Mouse (Mus musculus): ENCODE measurements around the gene Scg5. TPM values are rescaled to one million over a fixed set of nuclear protein-coding genes. Genes with fewer than 3 reads are reported as not detected.

The Scg5 gene
- polyA plus RNA-seq, 2 experiments, result 0.84 to 1.5 TPM

- no peak for TF ChIP-seq POLR2A (IDR thresholded peaks at IDR 0.05; ENCODE audit: borderline replicate concordance, extremely low read depth, insufficient read depth, insufficient read length)
- H3K4me2 ChIP-seq (replicated peaks; ENCODE audit: low read depth, low read length, severe bottlenecking), result no peak overlapping the region
- no peaks in the 10 kb centered on the region for H3K9me3 ChIP-seq (ENCODE audit: control insufficient read depth, low read length)
- no peak overlapping the region for H3K27ac ChIP-seq (replicated peaks; ENCODE audit: low read depth, low read length)
- no peaks in the 10 kb centered on the region for H3K36me3 ChIP-seq (ENCODE audit: control insufficient read depth, insufficient read depth, low read length)
- no peaks in the 10 kb centered on the region for H3K4me1 ChIP-seq (ENCODE audit: control insufficient read depth, insufficient read depth, low read length)
- H3K9ac ChIP-seq (ENCODE audit: low read depth, low read length, severe bottlenecking), result no peak overlapping the region
- ATAC-seq (ENCODE audit: low FRiP score, low read depth) (no peak), DNase-seq (ENCODE audit: low spot score) (no peak)
- H3K4me3 ChIP-seq (replicated peaks; ENCODE audit: low read length), result no peak overlapping the region
- H3K27me3 ChIP-seq (ENCODE audit: control insufficient read depth, insufficient read depth, low read length), result no peaks in the 10 kb centered on the region
- WGBS, result 19% methylated on average over 1 of the region's 1 CpGs
Observed at GRCm38 (mm10) chr2:113803753-113804152, 25.2 kb downstream of the Scg5 start.

- Histone ChIP-seq H3K27me3 (ENCODE audit: control insufficient read depth, insufficient read depth, low read length) (no peaks in the 10 kb centered on the region), H3K36me3 (ENCODE audit: control insufficient read depth, insufficient read depth, low read length) (no peaks in the 10 kb centered on the region), H3K9me3 (ENCODE audit: control insufficient read depth, low read length) (no peaks in the 10 kb centered on the region), H3K4me3 (replicated peaks; ENCODE audit: low read length) (no peak overlapping the region), H3K9ac (ENCODE audit: low read depth, low read length, severe bottlenecking) (no peak overlapping the region), H3K27ac (replicated peaks; ENCODE audit: low read depth, low read length) (no peak overlapping the region), H3K4me1 (ENCODE audit: control insufficient read depth, insufficient read depth, low read length) (no peaks in the 10 kb centered on the region), H3K4me2 (replicated peaks; ENCODE audit: low read depth, low read length, severe bottlenecking) (no peak overlapping the region)
- no peak for TF ChIP-seq POLR2A (IDR thresholded peaks at IDR 0.05; ENCODE audit: borderline replicate concordance, extremely low read depth, insufficient read depth, insufficient read length)
- WGBS, result 37% methylated on average over 5 of the region's 5 CpGs
- ATAC-seq (ENCODE audit: low FRiP score, low read depth) (no peak), DNase-seq (ENCODE audit: low spot score) (no peak)
Observed at GRCm38 (mm10) chr2:113800846-113801245, 28.1 kb downstream of the Scg5 start.

GRCm38 (mm10) chr2:113798605-113799004, 30.3 kb downstream of the Scg5 start:
- H3K9ac ChIP-seq (ENCODE audit: low read depth, low read length, severe bottlenecking), result no peak overlapping the region
- no peaks in the 10 kb centered on the region for H3K9me3 ChIP-seq (ENCODE audit: control insufficient read depth, low read length)
- ATAC-seq (ENCODE audit: low FRiP score, low read depth) (no peak), DNase-seq (ENCODE audit: low spot score) (no peak)
- H3K4me1 ChIP-seq (ENCODE audit: control insufficient read depth, insufficient read depth, low read length), result no peaks in the 10 kb centered on the region
- H3K4me3 ChIP-seq (replicated peaks; ENCODE audit: low read length), result no peak overlapping the region
- WGBS, result 47% methylated on average over 13 of the region's 13 CpGs
- TF ChIP-seq POLR2A (IDR thresholded peaks at IDR 0.05; ENCODE audit: borderline replicate concordance, extremely low read depth, insufficient read depth, insufficient read length), result no peak
- H3K27ac ChIP-seq (replicated peaks; ENCODE audit: low read depth, low read length), result no peak overlapping the region
- H3K36me3 ChIP-seq (ENCODE audit: control insufficient read depth, insufficient read depth, low read length), result no peaks in the 10 kb centered on the region
- no peaks in the 10 kb centered on the region for H3K27me3 ChIP-seq (ENCODE audit: control insufficient read depth, insufficient read depth, low read length)
- no peak overlapping the region for H3K4me2 ChIP-seq (replicated peaks; ENCODE audit: low read depth, low read length, severe bottlenecking)

- Histone ChIP-seq H3K36me3 (ENCODE audit: control insufficient read depth, insufficient read depth, low read length) (no peaks in the 10 kb centered on the region), H3K27me3 (ENCODE audit: control insufficient read depth, insufficient read depth, low read length) (no peaks in the 10 kb centered on the region), H3K4me1 (ENCODE audit: control insufficient read depth, insufficient read depth, low read length) (no peaks in the 10 kb centered on the region), H3K9me3 (ENCODE audit: control insufficient read depth, low read length) (no peaks in the 10 kb centered on the region), H3K27ac (replicated peaks; ENCODE audit: low read depth, low read length) (no peak overlapping the region), H3K4me2 (replicated peaks; ENCODE audit: low read depth, low read length, severe bottlenecking) (no peak overlapping the region), H3K9ac (ENCODE audit: low read depth, low read length, severe bottlenecking) (no peak overlapping the region; the same call in 1 of the 2 replicates), H3K4me3 (replicated peaks; ENCODE audit: low read length) (no peak overlapping the region)
- ATAC-seq (ENCODE audit: low FRiP score, low read depth) (no peak), DNase-seq (ENCODE audit: low spot score) (no peak)
- WGBS, result 43% methylated on average over 4 of the region's 4 CpGs
- no peak for TF ChIP-seq POLR2A (IDR thresholded peaks at IDR 0.05; ENCODE audit: borderline replicate concordance, extremely low read depth, insufficient read depth, insufficient read length)
Observed at GRCm38 (mm10) chr2:113795186-113795585, 33.7 kb downstream of the Scg5 start.

- H3K4me1 ChIP-seq (ENCODE audit: control insufficient read depth, insufficient read depth, low read length), result no peaks in the 10 kb centered on the region
- H3K9me3 ChIP-seq (ENCODE audit: control insufficient read depth, low read length), result no peaks in the 10 kb centered on the region
- no peak for TF ChIP-seq POLR2A (IDR thresholded peaks at IDR 0.05; ENCODE audit: borderline replicate concordance, extremely low read depth, insufficient read depth, insufficient read length)
- H3K9ac ChIP-seq (ENCODE audit: low read depth, low read length, severe bottlenecking), result no peak overlapping the region
- no peak overlapping the region for H3K27ac ChIP-seq (replicated peaks; ENCODE audit: low read depth, low read length)
- no peak overlapping the region for H3K4me2 ChIP-seq (replicated peaks; ENCODE audit: low read depth, low read length, severe bottlenecking)
- 83% methylated on average over 3 of the region's 3 CpGs for WGBS
- DNase-seq (ENCODE audit: low spot score) (no peak), ATAC-seq (ENCODE audit: low FRiP score, low read depth) (no peak)
- H3K4me3 ChIP-seq (replicated peaks; ENCODE audit: low read length), result no peak overlapping the region
- no peaks in the 10 kb centered on the region for H3K27me3 ChIP-seq (ENCODE audit: control insufficient read depth, insufficient read depth, low read length)
- H3K36me3 ChIP-seq (ENCODE audit: control insufficient read depth, insufficient read depth, low read length), result no peaks in the 10 kb centered on the region
Observed at GRCm38 (mm10) chr2:113793521-113793920, 35.4 kb downstream of the Scg5 start.

- no peak for DNase-seq (ENCODE audit: low spot score)
- Histone ChIP-seq H3K4me3 (replicated peaks; ENCODE audit: low read length) (no peak overlapping the region), H3K9ac (ENCODE audit: low read depth, low read length, severe bottlenecking) (no peak overlapping the region), H3K36me3 (ENCODE audit: control insufficient read depth, insufficient read depth, low read length) (no peaks in the 10 kb centered on the region), H3K9me3 (ENCODE audit: control insufficient read depth, low read length) (no peaks in the 10 kb centered on the region), H3K4me1 (ENCODE audit: control insufficient read depth, insufficient read depth, low read length) (no peaks in the 10 kb centered on the region), H3K4me2 (replicated peaks; ENCODE audit: low read depth, low read length, severe bottlenecking) (no peak overlapping the region), H3K27ac (replicated peaks; ENCODE audit: low read depth, low read length) (no peak overlapping the region), H3K27me3 (ENCODE audit: control insufficient read depth, insufficient read depth, low read length) (no peaks in the 10 kb centered on the region)
- no peak for ATAC-seq (ENCODE audit: low FRiP score, low read depth)
- 86% methylated on average over 4 of the region's 4 CpGs for whole genome bisulfite sequencing
- no peak for TF ChIP-seq POLR2A (IDR thresholded peaks at IDR 0.05; ENCODE audit: borderline replicate concordance, extremely low read depth, insufficient read depth, insufficient read length)
Observed at GRCm38 (mm10) chr2:113788821-113789387, 40.0 kb downstream of the Scg5 start.
